Mouse (Mus musculus) layer of hippocampus, adult 18-20 months (tissue): ENCODE measurements around the gene Triobp. TPM values are rescaled to one million over a fixed set of nuclear protein-coding genes. Genes with fewer than 3 reads are reported as not detected.
"Not testable (repeated sequence)": the region's sequence is repeated elsewhere in the genome, so short reads cannot be mapped to it uniquely, and the experiment has no call there.

Experiments used
- DNase-seq, 2 experiments: peaks; one replicate each; pipeline ENCODE4 v3.0.0; 2022; ENCODE audit warnings: low spot score in 2 of 2
- total RNA-seq, 2 experiments: library from RNA; stranded (reverse); gene quantifications; 2 replicates each; pipeline ENCODE4 v1.2.3; 2021

The Triobp gene
- total RNA-seq, 2 experiments from 2014 or later, result 9.0 to 9.2 TPM

DNA sequence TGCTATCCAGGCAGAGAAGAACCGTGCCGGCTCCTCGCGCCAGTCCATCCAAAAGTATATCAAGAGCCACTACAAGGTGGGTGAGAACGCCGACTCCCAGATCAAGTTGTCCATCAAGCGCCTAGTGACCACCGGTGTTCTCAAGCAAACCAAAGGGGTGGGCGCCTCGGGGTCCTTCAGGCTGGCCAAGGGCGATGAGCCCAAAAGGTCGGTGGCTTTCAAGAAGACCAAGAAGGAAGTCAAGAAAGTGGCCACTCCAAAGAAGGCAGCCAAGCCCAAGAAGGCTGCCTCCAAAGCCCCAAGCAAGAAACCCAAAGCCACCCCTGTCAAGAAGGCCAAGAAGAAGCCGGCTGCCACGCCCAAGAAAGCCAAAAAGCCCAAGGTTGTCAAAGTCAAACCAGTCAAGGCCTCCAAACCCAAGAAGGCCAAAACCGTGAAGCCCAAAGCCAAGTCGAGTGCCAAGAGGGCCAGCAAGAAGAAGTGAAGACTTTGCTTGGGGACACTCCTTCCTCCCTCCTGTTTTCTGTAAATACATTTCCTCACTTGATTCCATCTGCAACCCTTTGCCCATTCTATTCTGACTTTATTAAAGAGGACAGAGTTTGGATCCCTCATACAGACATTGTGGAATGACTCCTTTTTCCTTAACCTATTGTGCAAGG, 81.4 kb downstream of the Triobp start:
- no peak for DNase-seq

DNA sequence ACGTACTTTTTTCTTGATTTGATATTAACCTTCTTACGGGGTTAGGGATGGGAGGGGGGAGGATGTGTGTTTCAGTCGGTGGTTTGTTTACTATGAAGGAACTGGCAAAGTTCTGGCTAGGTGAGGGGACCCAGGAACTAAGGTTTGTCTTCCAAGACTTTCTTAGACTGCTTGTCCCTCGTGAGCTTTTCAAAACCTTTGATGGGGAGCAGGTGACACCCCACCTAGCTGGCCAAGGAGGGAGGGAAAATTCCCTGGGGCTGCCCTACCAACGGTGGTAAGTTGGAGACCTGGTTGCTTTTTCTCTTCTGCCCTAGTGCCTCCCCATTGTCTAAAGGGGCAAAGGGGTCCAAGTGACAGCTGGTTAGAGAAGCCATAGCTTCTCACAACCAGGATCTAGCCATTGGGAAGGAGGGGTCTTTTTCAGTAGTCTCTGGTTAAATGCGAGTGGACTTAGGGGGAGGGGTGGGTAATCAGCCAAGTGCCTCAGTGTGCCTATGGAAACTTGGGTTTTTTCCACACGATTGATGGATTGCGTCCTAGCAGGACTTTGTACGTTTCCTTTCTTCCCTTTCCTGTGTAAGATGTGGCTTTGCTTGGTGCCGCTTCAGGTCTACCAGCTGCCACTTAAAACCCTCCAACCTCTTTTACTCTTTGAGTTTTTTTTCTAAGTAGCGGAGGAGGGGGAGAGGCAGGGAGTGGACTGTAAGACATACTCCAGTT, 82.2 kb downstream of the Triobp start:
- DNase-seq, result no peak

DNA sequence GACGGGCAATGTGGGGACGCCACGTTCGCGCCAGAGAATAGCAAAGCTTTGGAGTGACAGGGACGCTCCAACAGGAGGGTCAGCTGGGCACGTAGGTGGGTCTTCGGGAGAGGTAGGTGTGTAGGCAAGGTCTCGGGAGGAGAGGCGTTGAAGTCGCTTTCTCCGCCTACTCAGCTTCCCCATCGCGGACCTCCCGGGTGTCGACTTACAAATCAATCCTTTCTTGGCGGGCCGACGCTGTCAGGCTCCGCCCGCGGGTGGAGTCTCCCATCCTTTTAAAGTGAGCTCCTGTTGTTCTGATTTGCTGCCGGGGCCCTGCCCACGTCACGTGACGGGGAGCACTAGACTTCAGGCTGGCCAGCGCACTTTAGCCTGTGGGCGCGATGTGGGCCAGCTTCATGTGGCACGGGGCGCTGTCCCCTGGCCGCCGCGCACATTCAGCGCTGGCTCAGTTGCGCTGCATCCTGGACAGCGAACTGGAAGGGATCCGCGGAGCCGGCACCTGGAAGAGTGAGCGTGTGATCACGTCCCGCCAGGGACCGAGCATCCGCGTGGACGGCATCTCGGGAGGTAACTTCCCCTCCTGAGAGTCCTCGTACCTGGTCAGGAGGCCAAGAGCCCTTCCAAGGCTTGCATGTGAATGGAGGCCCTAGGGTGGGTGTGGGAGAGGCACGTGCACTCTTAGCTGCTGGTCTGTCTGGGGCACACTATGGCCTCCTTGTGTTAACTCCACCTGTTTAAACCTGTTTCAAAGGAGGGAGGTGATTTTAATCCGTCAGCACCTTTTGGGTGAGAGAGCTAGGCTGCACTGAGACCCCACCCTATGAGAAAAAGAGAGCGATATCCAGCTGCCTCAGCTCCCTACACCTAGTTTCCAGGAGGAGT, 83.3 kb downstream of the Triobp start:
- DNase-seq, result peak; percentile 82 to 92

DNA sequence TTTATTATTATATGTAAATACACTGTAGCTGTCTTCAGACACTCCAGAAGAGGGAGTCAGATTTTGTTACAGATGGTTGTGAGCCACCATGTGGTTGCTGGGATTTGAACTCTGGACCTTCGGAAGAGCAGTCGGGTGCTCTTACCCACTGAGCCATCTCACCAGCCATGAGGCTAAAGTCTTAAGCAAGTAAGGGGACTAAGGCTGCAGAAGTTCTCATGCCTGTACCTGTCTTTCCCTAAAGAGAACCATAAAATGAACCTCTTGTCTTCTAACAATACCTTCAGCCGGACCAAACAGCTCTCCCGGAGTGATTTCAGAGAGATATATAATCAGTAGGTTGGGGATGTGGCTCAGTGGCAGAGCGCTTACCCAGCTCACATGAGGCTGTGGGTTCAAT, 84.4 kb downstream of the Triobp start:
- DNase-seq, result not testable (repeated sequence)

DNA sequence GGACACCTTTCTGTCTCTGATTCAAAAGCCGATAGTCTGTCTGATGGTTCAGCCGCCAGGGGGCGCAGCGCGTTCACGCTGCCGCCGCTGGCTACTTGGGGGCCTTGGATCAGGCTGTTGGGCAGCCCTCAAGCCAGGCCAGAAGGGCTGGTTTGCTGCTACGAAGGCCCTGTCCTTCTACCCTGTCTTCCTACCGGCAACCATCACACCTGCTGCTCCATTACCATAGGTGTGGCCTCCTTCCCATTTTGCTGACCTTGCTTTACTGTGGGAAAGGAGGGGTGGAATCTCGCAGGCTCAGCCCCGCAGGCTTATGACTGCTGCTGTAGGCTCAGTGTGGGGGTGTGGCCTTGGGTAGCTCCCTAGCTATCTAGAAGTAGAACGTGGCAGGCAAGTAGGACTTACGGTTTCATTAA, 90.4 kb downstream of the Triobp start:
- peak in 1 of 2 experiments; percentile 77 for DNase-seq

DNA sequence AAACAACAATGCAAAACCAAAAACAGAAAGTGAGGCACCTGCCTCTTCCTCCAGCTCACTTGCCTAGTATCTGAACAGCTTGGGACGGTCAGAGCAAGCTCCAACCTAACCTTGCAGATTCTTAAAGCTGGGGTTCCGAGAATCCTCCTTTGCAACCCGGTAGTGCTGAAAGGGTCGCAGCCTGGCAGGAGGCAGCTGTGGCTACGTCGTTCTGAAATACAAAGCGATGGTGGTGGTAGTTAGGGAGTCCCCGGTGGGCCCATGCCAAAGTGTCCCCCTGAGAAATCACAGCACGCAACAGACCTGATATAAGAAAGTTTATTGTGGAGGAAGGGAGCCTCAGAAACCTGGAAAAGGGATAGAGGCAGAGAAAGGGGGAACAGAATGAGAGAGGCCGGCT, 90.8 kb downstream of the Triobp start:
- no peak for DNase-seq

DNA sequence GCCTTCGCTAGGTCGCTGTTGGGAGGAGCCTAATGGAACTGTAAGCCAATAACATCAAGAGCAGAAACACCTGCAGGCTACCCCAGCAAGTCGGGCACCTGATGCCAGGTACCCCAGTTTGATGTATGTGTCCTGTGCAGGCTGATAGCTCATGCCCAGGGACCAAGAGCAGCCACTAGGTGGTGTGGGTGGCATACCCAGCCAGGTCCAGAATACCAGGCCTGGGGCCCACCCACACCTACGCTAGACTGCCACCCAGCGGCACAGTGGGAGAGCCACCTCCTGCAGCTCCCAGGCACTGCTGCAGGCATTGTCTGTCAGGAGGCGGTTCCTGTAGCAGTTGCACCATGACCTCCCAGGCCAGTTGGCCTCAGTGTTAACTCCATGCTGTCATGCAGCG, 91.3 kb downstream of the Triobp start:
- DNase-seq, result peak; percentile 49 to 69

DNA sequence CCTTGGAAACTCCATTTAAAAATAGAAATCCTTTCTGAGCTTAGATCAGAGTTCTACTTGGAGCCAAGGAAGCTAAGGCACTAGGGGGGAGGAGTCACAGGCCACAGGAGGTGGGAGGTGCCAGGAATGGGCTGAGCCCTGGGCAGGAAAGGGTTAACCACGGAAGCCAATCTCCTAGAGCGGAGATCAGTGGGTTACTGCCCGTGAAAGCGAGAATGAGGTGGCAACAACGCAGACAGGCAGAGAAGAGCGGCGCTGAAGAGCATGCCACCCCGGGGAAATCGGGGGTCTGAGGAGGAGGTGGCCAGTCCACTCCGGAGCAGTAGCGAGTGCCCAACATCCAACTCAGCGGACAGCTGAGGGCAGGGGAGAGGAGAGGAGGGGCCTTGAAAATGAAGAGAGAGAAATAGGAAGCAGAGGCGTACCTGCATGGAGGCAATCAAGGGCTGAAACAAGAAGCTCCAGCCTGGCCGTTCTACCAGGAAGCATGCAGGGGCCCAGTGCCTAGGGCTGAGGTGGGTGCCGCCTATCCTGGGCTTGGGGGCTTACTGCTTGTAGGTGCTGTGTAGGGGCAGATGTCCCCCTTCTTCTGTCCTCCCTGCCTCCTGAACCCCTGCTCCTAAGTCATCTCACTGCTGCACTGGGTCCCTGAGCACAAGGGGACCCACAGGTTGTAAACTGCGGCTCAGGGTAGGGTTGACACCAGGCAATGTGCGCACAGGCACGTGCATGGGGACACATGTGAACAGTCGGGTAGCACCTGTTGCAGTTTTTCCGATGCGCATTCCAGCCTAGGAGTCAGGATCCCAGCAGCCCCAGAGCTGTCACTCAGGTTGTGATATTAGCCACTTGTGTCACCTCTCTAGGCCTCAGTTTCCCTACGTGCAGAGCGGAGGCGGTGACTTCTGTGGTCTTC, 93.2 kb downstream of the Triobp start:
- no peak for DNase-seq

DNA sequence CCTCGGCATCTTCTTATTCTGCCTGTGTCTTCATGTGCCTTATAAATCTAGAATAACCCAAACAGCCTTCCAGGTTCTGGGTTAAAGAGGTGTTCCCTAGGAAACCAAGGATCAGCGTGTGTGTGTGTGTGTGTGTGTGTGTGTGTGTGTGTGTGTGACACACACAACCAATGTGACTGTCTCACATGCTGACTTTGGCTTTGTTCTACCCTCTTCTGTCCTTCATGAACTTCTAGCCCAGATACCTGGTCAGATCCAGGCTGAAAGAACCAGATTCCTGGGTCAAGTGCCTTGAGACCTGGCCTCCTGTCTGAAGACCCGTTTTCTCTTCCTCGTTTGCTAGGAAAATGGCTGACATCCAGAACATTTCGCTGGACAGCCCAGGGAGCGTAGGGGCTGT, 94.1 kb downstream of the Triobp start, which contains the start of gene Galr3:
Gene Galr3, plus strand, starts transcription at position 301 of the 400 bp plus-strand sequence.
- no peak for DNase-seq

DNA sequence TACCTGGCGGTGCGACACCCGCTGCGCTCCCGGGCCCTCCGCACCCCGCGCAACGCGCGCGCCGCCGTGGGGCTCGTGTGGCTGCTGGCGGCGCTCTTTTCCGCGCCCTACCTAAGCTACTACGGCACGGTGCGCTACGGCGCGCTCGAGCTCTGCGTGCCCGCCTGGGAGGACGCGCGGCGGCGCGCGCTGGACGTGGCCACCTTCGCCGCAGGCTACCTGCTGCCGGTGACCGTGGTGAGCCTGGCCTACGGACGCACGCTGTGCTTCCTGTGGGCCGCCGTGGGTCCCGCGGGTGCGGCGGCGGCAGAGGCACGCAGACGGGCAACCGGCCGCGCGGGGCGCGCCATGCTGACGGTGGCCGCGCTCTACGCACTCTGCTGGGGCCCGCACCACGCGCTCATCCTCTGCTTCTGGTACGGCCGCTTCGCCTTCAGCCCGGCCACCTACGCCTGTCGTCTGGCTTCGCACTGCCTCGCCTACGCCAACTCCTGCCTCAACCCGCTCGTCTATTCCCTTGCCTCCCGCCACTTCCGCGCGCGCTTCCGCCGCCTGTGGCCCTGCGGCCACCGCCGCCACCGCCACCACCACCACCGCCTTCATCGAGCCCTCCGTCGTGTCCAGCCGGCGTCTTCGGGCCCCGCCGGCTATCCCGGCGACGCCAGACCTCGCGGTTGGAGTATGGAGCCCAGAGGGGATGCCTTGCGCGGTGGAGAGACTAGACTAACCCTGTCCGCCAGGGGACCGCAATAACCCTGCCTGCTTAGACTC, 95.4 kb downstream of the Triobp start:
- DNase-seq, result peak in 1 of 2 experiments; percentile 54

DNA sequence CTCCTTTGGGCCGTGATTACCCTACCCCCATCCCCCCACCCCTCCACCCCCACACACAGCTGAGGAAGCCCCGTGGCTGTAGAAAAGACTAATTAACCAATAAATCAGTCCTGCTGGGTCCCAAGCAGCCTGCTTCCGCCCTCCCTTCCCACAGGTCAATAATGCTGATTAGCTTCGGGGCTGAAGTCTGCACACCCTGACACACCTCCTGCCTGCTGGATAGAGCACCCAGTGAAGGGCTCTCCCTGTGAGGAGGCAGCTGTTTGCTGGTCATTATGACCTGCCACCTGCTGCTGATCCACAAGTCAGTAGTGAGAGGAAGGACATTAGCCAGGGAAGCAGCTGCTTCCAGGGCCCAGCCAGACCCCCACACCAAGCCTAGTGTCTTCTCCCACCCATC, 97.3 kb downstream of the Triobp start:
- DNase-seq, result no peak

DNA sequence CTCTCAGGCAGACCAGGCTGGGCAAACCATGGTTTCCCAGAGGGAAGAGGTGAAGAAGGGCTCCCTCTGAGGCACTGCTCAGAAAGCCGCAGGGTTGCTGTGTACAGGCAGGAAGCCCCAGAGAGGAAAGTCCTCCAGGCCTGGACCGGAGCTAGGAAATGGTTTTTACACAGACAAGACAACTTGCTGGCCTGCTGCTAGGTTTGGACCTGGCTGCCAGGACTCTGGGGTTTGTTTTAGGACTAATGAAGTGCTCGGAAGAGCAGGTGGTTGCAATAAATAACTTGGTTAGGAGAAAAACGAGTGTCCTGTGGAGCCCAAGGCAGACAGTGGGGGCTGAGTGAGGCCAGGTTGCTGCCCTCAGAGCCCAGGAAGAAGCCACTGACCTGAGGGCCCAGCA, 100.7 kb downstream of the Triobp start:
- no peak for DNase-seq

DNA sequence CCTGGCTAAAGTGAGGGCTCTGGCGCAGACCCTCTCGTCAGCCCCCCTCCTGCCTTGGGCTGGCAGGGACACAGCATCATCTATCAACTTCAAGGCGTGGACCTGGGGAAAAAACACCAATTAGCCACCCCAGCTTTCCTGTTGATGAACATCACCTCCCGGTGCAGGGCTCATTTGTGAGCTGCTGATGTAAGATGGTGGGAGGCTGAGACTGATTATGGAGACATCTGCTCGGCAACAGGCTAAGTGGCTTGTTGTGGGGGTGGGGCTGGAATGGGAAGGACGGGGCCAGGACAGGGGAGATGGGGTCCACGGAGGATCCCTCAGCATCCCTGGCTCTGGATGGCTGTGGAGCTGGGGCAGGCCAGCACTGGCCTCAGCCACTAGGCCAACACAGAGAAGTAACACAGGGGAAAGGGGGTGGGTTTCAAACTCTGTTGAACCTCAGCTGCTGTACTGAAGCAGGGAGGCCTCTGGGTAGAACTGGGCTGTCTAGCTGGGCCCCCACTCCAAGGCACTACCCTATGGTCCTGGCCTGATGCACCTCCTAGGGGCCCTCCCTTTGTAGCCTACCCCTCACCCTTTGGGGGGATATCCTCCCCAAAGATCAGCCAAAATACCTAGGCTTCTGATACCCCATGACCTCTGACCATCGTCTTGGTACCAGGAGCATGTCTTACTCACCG, 102.8 kb downstream of the Triobp start:
- DNase-seq, result no peak

DNA sequence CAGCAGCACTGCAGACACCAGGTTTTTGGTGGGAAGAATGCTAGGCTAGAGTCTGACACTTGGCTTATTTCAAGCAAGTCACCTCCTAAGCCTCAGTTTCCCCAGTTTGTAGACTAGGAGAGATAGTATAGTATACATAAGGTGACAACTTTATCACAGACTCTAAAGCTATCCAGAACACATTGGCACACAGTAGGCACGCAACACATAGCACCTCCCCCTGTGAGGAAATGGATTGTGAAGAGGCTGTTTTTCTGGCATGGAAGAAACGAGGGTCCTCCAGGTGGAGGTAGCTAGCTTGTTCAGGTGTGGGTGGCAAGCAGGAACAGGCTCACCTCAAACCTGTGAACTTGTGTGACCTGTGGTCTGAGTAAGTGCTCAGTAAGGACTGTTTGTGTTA, 103.4 kb downstream of the Triobp start:
- no peak for DNase-seq

DNA sequence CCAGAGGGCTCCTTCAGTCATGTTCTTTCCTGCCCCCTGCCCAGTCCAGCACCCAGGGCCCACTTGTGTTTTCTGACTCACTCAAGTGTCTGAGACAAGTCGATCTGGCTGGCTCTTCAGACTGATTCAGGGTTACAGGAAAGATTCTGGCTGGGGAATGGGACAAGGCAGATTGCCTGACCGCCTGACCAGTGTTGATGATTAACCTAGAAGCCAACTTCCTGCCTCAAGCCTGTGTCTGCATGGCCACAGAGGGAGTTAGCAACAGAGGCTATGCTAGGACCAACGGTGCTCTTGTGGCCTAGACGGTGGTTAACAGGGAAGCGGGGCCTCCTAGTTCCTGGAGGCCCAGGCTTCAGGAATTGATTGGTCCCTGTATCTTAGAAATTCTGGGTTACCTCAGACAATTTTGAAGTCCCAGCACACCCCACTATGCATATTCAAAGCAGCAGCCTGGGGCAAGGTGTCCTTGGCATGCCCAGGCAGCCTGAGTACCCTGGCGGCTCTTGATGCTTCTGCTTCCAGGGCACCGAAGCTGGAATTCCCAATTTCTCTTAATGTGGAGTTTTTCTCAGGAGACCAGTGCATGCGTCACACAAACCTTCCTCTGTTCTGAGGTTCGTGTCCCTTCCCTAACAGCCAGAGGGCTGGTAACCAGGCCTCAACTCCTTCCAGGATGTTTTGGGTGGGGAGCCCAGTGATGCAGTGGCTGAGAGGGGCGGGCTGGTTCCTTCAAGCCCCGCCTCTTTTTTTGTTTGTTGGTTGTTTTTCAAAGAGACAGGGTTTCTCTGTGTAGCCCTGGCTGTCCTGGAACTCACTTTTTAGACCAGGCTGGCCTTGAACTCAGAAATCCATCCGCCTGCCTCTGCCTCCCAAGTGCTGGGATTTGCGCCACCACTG, 104.2 kb downstream of the Triobp start:
- DNase-seq, result no peak

DNA sequence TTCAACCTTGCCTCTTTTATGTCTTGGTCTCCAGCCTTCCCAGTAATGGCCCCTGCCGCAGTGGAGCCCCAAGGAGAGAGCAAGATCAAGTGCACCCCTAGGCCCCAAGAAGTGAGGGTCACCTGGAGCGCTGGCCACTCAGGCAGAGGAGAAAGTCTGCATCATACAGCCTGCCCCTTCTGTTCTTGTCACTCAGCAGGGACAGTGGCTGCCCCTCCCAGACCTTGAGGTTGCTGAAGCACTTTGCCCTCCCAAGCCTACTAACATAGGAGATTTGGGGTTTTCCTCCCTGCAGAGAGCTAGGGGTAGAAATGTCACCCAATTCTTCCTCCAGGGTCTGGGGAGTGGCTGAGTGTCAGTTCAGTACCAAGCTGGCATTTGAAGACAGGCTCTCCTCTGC, 104.8 kb downstream of the Triobp start:
- no peak for DNase-seq
